Mouse (Mus musculus) spleen, adult 10 weeks (tissue): ENCODE results near the gene Rmdn3. TPM values are rescaled to one million over a fixed set of nuclear protein-coding genes. Genes with fewer than 3 reads are reported as not detected.

ENCODE experiments used
- polyA plus RNA-seq: library from polyadenylated mRNA; stranded (reverse); fragments of 350-450 nt; fragmentation: Illumina TruSeq; extraction: RNeasy Lipid Tissue Mini Kit (QIAGEN cat#74804); gene quantifications from one replicate; pipeline ENCODE4 v1.2.3, GENCODE M21; 2015; ENCODE audit warnings: low replicate concordance; ENCODE audit not compliant: insufficient read depth

The Rmdn3 gene
- polyA plus RNA-seq = 24.8 TPM

GRCm38 (mm10) chr2:119156681-119157572 lies at the start of gene Rmdn3:
Rmdn3 (minus strand) TSS chr2:119157034.

GRCm38 (mm10) chr2:119173991-119174651 lies 17.3 kb upstream of the Rmdn3 start, which contains the start of gene Gm14137:
Gm14137 (plus strand) TSS chr2:119174509.

GRCm38 (mm10) chr2:119166901-119167865 lies 10.3 kb upstream of the Rmdn3 start, which contains the start of gene Gchfr:
Gchfr (plus strand) TSS chr2:119167773.

GRCm38 (mm10) chr2:119112438-119113112 lies 44.3 kb downstream of the Rmdn3 start, which contains the start of gene Rad51:
Rad51 (plus strand) TSS chr2:119112793.

Other genes starting within 250 kb of the Rmdn3 start
- 5.7 TPM for gene Chst14, start 230.5 kb downstream of the Rmdn3 start, polyA plus RNA-seq
- 15.5 TPM for gene Ccdc32, start 127.6 kb downstream of the Rmdn3 start, polyA plus RNA-seq
- gene Rpusd2, start 122.2 kb downstream of the Rmdn3 start, polyA plus RNA-seq = 2.7 TPM
- 8.1 TPM for gene Knl1, start 109.9 kb downstream of the Rmdn3 start, polyA plus RNA-seq
- gene Rad51, start 44.2 kb downstream of the Rmdn3 start, polyA plus RNA-seq = 8.7 TPM
- gene Gchfr, start 10.7 kb upstream of the Rmdn3 start, polyA plus RNA-seq = not detected
- 0.29 TPM for gene Gm14137, start 17.5 kb upstream of the Rmdn3 start, polyA plus RNA-seq
- 31.7 TPM for gene Zfyve19, start 51.6 kb upstream of the Rmdn3 start, polyA plus RNA-seq
- 14.3 TPM for gene Dnajc17, start 51.8 kb upstream of the Rmdn3 start, polyA plus RNA-seq
- gene Ppp1r14d, start 72.9 kb upstream of the Rmdn3 start, polyA plus RNA-seq = not detected
- 7.3 TPM for gene Spint1, start 80.3 kb upstream of the Rmdn3 start, polyA plus RNA-seq
- not detected for gene Rhov, start 114.2 kb upstream of the Rmdn3 start, polyA plus RNA-seq
- 3.2 TPM for gene Vps18, start 131.7 kb upstream of the Rmdn3 start, polyA plus RNA-seq
- gene Dll4, start 168.8 kb upstream of the Rmdn3 start, polyA plus RNA-seq = 2.2 TPM
- 0.33 TPM for gene Chac1, start 194.2 kb upstream of the Rmdn3 start, polyA plus RNA-seq